Mouse (Mus musculus) CH12.LX (cell line): ENCODE results near the gene Glrb. TPM values are rescaled to one million over a fixed set of nuclear protein-coding genes. Genes with fewer than 3 reads are reported as not detected.

Source experiments
- DNase-seq: peaks from one replicate; pipeline ENCODE4 v3.0.0-alpha.2; 2013; ENCODE audit errors: extremely low read depth
- H3K27ac ChIP-seq: 2 replicates; pipeline ENCODE4 v1.5.1; 2012; ENCODE audit warnings: low read depth, mild to moderate bottlenecking, control low read depth, moderate library complexity; ENCODE audit not compliant: insufficient read depth
- H3K27me3 ChIP-seq: replicated peaks from 2 replicates; pipeline ENCODE3; 2012; ENCODE audit warnings: inconsistent platforms
- H3K36me3 ChIP-seq, 2 experiments: replicated peaks in 1 of 2; 2 replicates each; pipeline versions ENCODE3 to v1.6.1; 2012; ENCODE audit warnings: inconsistent platforms in 1 of 2, low read length in 1 of 2, mild to moderate bottlenecking in 1 of 2, mixed read lengths in 1 of 2, moderate library complexity in 1 of 2; ENCODE audit not compliant: control insufficient read depth in 1 of 2, insufficient read depth in 1 of 2
- H3K4me1 ChIP-seq, 2 experiments: 2 replicates each; pipeline ENCODE4 v1.6.1; 2012; ENCODE audit warnings: inconsistent platforms in 1 of 2, moderate library complexity in 1 of 2; ENCODE audit not compliant: insufficient read depth in 2 of 2, control insufficient read depth in 1 of 2
- H3K4me2 ChIP-seq: 2 replicates; pipeline ENCODE4 v1.6.1; 2012; ENCODE audit warnings: low read depth, mild to moderate bottlenecking, control low read depth; ENCODE audit not compliant: poor library complexity, insufficient read depth, severe bottlenecking
- H3K4me3 ChIP-seq, 3 experiments: fragments of 150-350 bp in 1 of 3; sonication (generic) in 1 of 3; replicated peaks in 1 of 3; 2 replicates each; pipeline versions ENCODE3 to v1.5.1; 2011 to 2012; ENCODE audit warnings: low read depth in 2 of 3, low read length in 2 of 3, mild to moderate bottlenecking in 2 of 3, moderate library complexity in 2 of 3, control low read depth in 1 of 3, improper control_type of control experiment in 1 of 3, inconsistent platforms in 1 of 3, mixed read lengths in 1 of 3; ENCODE audit not compliant: poor library complexity in 1 of 3
- H3K79me2 ChIP-seq: replicated peaks from 2 replicates; pipeline ENCODE4 v1.6.1; 2012; ENCODE audit warnings: mild to moderate bottlenecking, moderate library complexity; ENCODE audit not compliant: control insufficient read depth, poor library complexity, insufficient read depth, severe bottlenecking; ENCODE audit errors: extremely low read depth
- H3K9ac ChIP-seq: 2 replicates; pipeline ENCODE4 v1.6.1; 2012; ENCODE audit warnings: low read depth, mild to moderate bottlenecking, control low read depth, moderate library complexity; ENCODE audit not compliant: insufficient read depth
- H3K9me3 ChIP-seq: replicated peaks from 2 replicates; pipeline ENCODE3; 2012; ENCODE audit warnings: low read length, inconsistent platforms, mixed read lengths
- CHD1 ChIP-seq: IDR thresholded peaks from 2 replicates; pipeline ENCODE4 v1.6.1; 2012; ENCODE audit warnings: low read depth, low read length, improper control_type of control experiment, inconsistent platforms
- CTCF ChIP-seq, 2 experiments: IDR thresholded peaks in 1 of 2; conservative IDR thresholded peaks in 1 of 2; 2 replicates each; pipeline ENCODE4 v1.5.1; 2011 to 2012; ENCODE audit warnings: low read depth in 2 of 2, low read length in 2 of 2, improper control_type of control experiment in 1 of 2, inconsistent platforms in 1 of 2, mild to moderate bottlenecking in 1 of 2, moderate library complexity in 1 of 2
- ELF1 ChIP-seq: IDR thresholded peaks from 2 replicates; pipeline ENCODE4 v1.6.1; 2014; ENCODE audit warnings: low read depth, mild to moderate bottlenecking, inconsistent platforms, low read length, improper control_type of control experiment
- EP300 ChIP-seq: IDR thresholded peaks from 2 replicates; pipeline ENCODE4 v1.6.1; 2011; ENCODE audit warnings: low read length, improper control_type of control experiment
- ETS1 ChIP-seq: conservative IDR thresholded peaks from 2 replicates; pipeline ENCODE4 v1.6.1; 2012; ENCODE audit warnings: low read depth, mild to moderate bottlenecking, inconsistent platforms, low read length, improper control_type of control experiment, moderate library complexity
- HCFC1 ChIP-seq: IDR thresholded peaks from 2 replicates; pipeline ENCODE4 v1.6.1; 2012; ENCODE audit warnings: low read depth, mild to moderate bottlenecking, inconsistent platforms, low read length, improper control_type of control experiment
- IRF4 ChIP-seq: IDR thresholded peaks from 2 replicates; pipeline ENCODE4 v1.6.1; 2014; ENCODE audit warnings: low read depth, mild to moderate bottlenecking, inconsistent platforms, low read length, improper control_type of control experiment
- JUND ChIP-seq: conservative IDR thresholded peaks from 2 replicates; pipeline ENCODE4 v1.6.1; 2011; ENCODE audit warnings: low read depth, low read length, improper control_type of control experiment
- MAFK ChIP-seq: IDR thresholded peaks from 2 replicates; pipeline ENCODE4 v1.6.1; 2011; ENCODE audit warnings: low read length, improper control_type of control experiment; ENCODE audit not compliant: insufficient replicate concordance
- MAX ChIP-seq: IDR thresholded peaks from 2 replicates; pipeline ENCODE4 v1.6.1; 2011; ENCODE audit warnings: low read length, improper control_type of control experiment
- MAZ ChIP-seq: IDR thresholded peaks from 2 replicates; pipeline ENCODE4 v1.6.1; 2012; ENCODE audit warnings: low read depth, mild to moderate bottlenecking, inconsistent platforms, low read length, improper control_type of control experiment, moderate library complexity
- MEF2A ChIP-seq: IDR thresholded peaks from 2 replicates; pipeline ENCODE4 v1.6.1; 2014; ENCODE audit warnings: low read depth, mild to moderate bottlenecking, inconsistent platforms, low read length, improper control_type of control experiment, borderline replicate concordance
- MYC ChIP-seq: IDR thresholded peaks from 2 replicates; pipeline ENCODE4 v1.6.1; 2011; ENCODE audit warnings: low read depth, mild to moderate bottlenecking, improper control_type of control experiment, low read length
- NELFE ChIP-seq: IDR thresholded peaks from 2 replicates; pipeline ENCODE4 v1.6.1; 2011; ENCODE audit warnings: low read depth, low read length, improper control_type of control experiment
- NRF1 ChIP-seq: IDR thresholded peaks from 2 replicates; pipeline ENCODE4 v1.6.1; 2014; ENCODE audit warnings: low read depth, mild to moderate bottlenecking, inconsistent platforms, low read length, improper control_type of control experiment, moderate library complexity
- POLR2AphosphoS2 ChIP-seq: IDR thresholded peaks from 2 replicates; pipeline ENCODE4 v1.6.1; 2011; ENCODE audit warnings: low read depth, low read length, improper control_type of control experiment
- RCOR1 ChIP-seq: conservative IDR thresholded peaks from 2 replicates; pipeline ENCODE4 v1.6.1; 2012; ENCODE audit warnings: low read depth, mild to moderate bottlenecking, inconsistent platforms, low read length, improper control_type of control experiment
- SIN3A ChIP-seq: IDR thresholded peaks from 2 replicates; pipeline ENCODE4 v1.6.1; 2012; ENCODE audit warnings: low read length, improper control_type of control experiment, inconsistent platforms
- SMC3 ChIP-seq: IDR thresholded peaks from 2 replicates; pipeline ENCODE4 v1.6.1; 2011; ENCODE audit warnings: low read depth, low read length, improper control_type of control experiment
- TBP ChIP-seq: conservative IDR thresholded peaks from 2 replicates; pipeline ENCODE4 v1.6.1; 2011; ENCODE audit warnings: low read depth, low read length, improper control_type of control experiment
- TCF12 ChIP-seq: IDR thresholded peaks from 2 replicates; pipeline ENCODE4 v1.6.1; 2014; ENCODE audit warnings: low read depth, mild to moderate bottlenecking, inconsistent platforms, low read length, improper control_type of control experiment
- USF1 ChIP-seq: IDR thresholded peaks from 2 replicates; pipeline ENCODE4 v1.6.1; 2014; ENCODE audit warnings: low read depth, mild to moderate bottlenecking, inconsistent platforms, low read length, improper control_type of control experiment
- USF2 ChIP-seq: conservative IDR thresholded peaks from 2 replicates; pipeline ENCODE4 v1.6.1; 2011; ENCODE audit warnings: low read depth, low read length, improper control_type of control experiment
- ZC3H11A ChIP-seq: IDR thresholded peaks from 2 replicates; pipeline ENCODE4 v1.6.1; 2012; ENCODE audit warnings: low read depth, mild to moderate bottlenecking, inconsistent platforms, low read length, improper control_type of control experiment
- ZKSCAN1 ChIP-seq: IDR thresholded peaks from 2 replicates; pipeline ENCODE4 v1.6.1; 2012; ENCODE audit warnings: low read depth, inconsistent platforms, low read length, improper control_type of control experiment, borderline replicate concordance
- ZMIZ1 ChIP-seq: IDR thresholded peaks from 2 replicates; pipeline ENCODE4 v1.6.1; 2012; ENCODE audit warnings: low read depth, mild to moderate bottlenecking, inconsistent platforms, low read length, improper control_type of control experiment
- ZNF384 ChIP-seq: IDR thresholded peaks from 2 replicates; pipeline ENCODE4 v1.6.1; 2012; ENCODE audit warnings: low read depth, low read length, improper control_type of control experiment, inconsistent platforms
- dilution Hi-C: fragments of 300-500 bp; cut with MboI; formaldehyde crosslinking; loops from 2 replicates; pipeline ENCODE4 v1.14.3; 2020; ENCODE audit warnings: low sequenced_read_pairs; ENCODE audit not compliant: extremely low pct_unique_long_range_greater_than_20kb, extremely low pct_ligation_motif_present
- in situ Hi-C: fragments of 300-500 bp; cut with MboI; formaldehyde crosslinking; loops from 3 replicates; pipeline ENCODE4 v1.14.3; 2019; ENCODE audit warnings: low sequenced_read_pairs, low pct_ligation_motif_present, low pct_unique_long_range_greater_than_20kb, mixed read lengths
- polyA plus RNA-seq: library from polyadenylated mRNA; unstranded; fragments of >175 nt; gene quantifications from 2 replicates; pipeline ENCODE4 v1.2.1, GENCODE M21; 2012; ENCODE audit warnings: low read depth; ENCODE audit not compliant: insufficient read length
- total RNA-seq, 2 experiments: library from RNA; depleted of rRNA; stranded (reverse); fragments of 300-350 nt in 1 of 2; fragments of >200 nt in 1 of 2; gene quantifications; 2 replicates each; pipeline ENCODE4 v1.2.3; 2012 to 2014

Glrb gene
- total and polyA plus RNA-seq, 3 experiments: not detected

DNA sequence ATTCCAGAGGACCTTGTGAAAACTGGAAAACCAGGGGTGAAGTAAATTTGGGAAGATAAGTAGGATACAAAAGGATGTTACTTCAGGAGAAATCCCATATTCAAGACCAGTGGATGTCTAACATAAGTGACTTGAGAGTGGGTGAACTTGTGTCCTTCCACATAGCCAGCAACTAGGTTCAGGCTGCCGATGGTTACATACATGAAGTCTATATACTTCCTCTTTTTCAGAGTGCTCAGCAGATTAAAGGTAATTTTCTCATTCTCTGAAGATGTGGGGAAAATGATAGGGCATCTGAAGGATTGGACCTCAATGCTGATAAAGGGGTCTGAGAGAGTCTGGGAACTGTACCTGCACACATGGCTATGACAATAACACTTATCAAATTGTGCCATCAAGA is 89.5 kb downstream of the Glrb start:
- no peak overlapping the region for H3K4me3 ChIP-seq
- in situ Hi-C loops: no loop called here
- no peaks in the 10 kb centered on the region for H3K79me2 ChIP-seq
- no peak for DNase-seq
- no peaks in the 10 kb centered on the region for H3K36me3 ChIP-seq
- TF ChIP-seq MYC (no peak), ZC3H11A (no peak), POLR2AphosphoS2 (no peak), MEF2A (no peak), SMC3 (no peak), TCF12 (no peak), IRF4 (no peak), CHD1 (no peak), ELF1 (no peak), RCOR1 (no peak), EP300 (no peak), USF2 (no peak), HCFC1 (no peak), ZKSCAN1 (no peak), ZMIZ1 (no peak), MAZ (no peak), MAX (no peak), JUND (no peak)
- no peaks in the 10 kb centered on the region for H3K4me1 ChIP-seq
- H3K4me2 ChIP-seq: no peak overlapping the region
- no peaks in the 10 kb centered on the region for H3K27me3 ChIP-seq
- no peaks in the 10 kb centered on the region for H3K9me3 ChIP-seq
- no peak overlapping the region for H3K9ac ChIP-seq
- no peak overlapping the region for H3K27ac ChIP-seq
- dilution Hi-C loops: no loop called here

DNA sequence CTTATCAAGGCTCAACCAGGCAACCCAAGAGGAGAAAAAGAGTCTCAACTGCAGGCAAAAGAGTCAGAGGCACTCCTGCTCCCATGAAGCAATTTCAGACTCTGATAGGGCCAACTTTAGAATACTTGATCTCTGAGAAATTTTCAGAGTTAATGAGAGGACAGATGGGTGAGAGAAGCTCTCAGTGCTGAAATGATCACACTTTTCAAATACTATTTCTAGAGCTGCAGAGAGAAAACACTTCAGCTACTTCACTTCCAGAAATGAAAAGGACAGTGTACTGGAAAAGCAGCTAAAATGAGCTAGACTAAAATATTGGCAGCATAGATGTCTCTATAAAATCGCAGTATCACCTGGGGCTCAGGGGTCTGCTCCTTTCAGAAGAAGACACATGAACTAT is 94.8 kb downstream of the Glrb start:
- dilution Hi-C loops: no loop called here
- Histone ChIP-seq H3K4me3 (no peak overlapping the region), H3K27me3 (no peaks in the 10 kb centered on the region), H3K27ac (no peak overlapping the region), H3K36me3 (no peaks in the 10 kb centered on the region), H3K9ac (no peak overlapping the region), H3K79me2 (no peaks in the 10 kb centered on the region), H3K9me3 (no peaks in the 10 kb centered on the region), H3K4me2 (no peak overlapping the region), H3K4me1 (no peaks in the 10 kb centered on the region)
- no peak for TF ChIP-seq SIN3A
- TF ChIP-seq USF1: no peak
- TF ChIP-seq ZNF384: no peak
- no peak for TF ChIP-seq MYC
- no peak for TF ChIP-seq SMC3
- no peak for TF ChIP-seq ZC3H11A
- TF ChIP-seq NRF1: no peak
- TF ChIP-seq NELFE: no peak
- no peak for TF ChIP-seq TBP
- no peak for TF ChIP-seq MAFK
- TF ChIP-seq USF2: no peak
- TF ChIP-seq RCOR1: no peak
- TF ChIP-seq ETS1: no peak
- TF ChIP-seq CTCF (conservative IDR thresholded peaks at IDR 0.05 in 1 of 2, IDR thresholded peaks at IDR 0.05 in 1 of 2; ENCODE audit: low read depth in 2 of 2, low read length in 2 of 2): no peak
- TF ChIP-seq TCF12: no peak
- TF ChIP-seq ELF1: no peak
- TF ChIP-seq CHD1: no peak
- no peak for TF ChIP-seq MAX
- no peak for DNase-seq
- in situ Hi-C loops: no loop called here
